Mouse (Mus musculus) CH12.LX (cell line): ENCODE data around the gene Mab21l1. TPM values are rescaled to one million over a fixed set of nuclear protein-coding genes. Genes with fewer than 3 reads are reported as not detected.

Experiments
- DNase-seq: peaks from one replicate; pipeline ENCODE4 v3.0.0-alpha.2; 2013; ENCODE audit errors: extremely low read depth
- H3K27ac ChIP-seq: 2 replicates; pipeline ENCODE4 v1.5.1; 2012; ENCODE audit warnings: low read depth, mild to moderate bottlenecking, control low read depth, moderate library complexity; ENCODE audit not compliant: insufficient read depth
- H3K27me3 ChIP-seq: replicated peaks from 2 replicates; pipeline ENCODE3; 2012; ENCODE audit warnings: inconsistent platforms
- H3K36me3 ChIP-seq, 2 experiments: replicated peaks in 1 of 2; 2 replicates each; pipeline versions ENCODE3 to v1.6.1; 2012; ENCODE audit warnings: inconsistent platforms in 1 of 2, low read length in 1 of 2, mild to moderate bottlenecking in 1 of 2, mixed read lengths in 1 of 2, moderate library complexity in 1 of 2; ENCODE audit not compliant: control insufficient read depth in 1 of 2, insufficient read depth in 1 of 2
- H3K4me1 ChIP-seq, 2 experiments: 2 replicates each; pipeline ENCODE4 v1.6.1; 2012; ENCODE audit warnings: inconsistent platforms in 1 of 2, moderate library complexity in 1 of 2; ENCODE audit not compliant: insufficient read depth in 2 of 2, control insufficient read depth in 1 of 2
- H3K4me2 ChIP-seq: 2 replicates; pipeline ENCODE4 v1.6.1; 2012; ENCODE audit warnings: low read depth, mild to moderate bottlenecking, control low read depth; ENCODE audit not compliant: poor library complexity, insufficient read depth, severe bottlenecking
- H3K4me3 ChIP-seq, 3 experiments: fragments of 150-350 bp in 1 of 3; sonication (generic) in 1 of 3; replicated peaks in 1 of 3; 2 replicates each; pipeline versions ENCODE3 to v1.5.1; 2011 to 2012; ENCODE audit warnings: low read depth in 2 of 3, low read length in 2 of 3, mild to moderate bottlenecking in 2 of 3, moderate library complexity in 2 of 3, control low read depth in 1 of 3, improper control_type of control experiment in 1 of 3, inconsistent platforms in 1 of 3, mixed read lengths in 1 of 3; ENCODE audit not compliant: poor library complexity in 1 of 3
- H3K79me2 ChIP-seq: replicated peaks from 2 replicates; pipeline ENCODE4 v1.6.1; 2012; ENCODE audit warnings: mild to moderate bottlenecking, moderate library complexity; ENCODE audit not compliant: control insufficient read depth, poor library complexity, insufficient read depth, severe bottlenecking; ENCODE audit errors: extremely low read depth
- H3K9ac ChIP-seq: 2 replicates; pipeline ENCODE4 v1.6.1; 2012; ENCODE audit warnings: low read depth, mild to moderate bottlenecking, control low read depth, moderate library complexity; ENCODE audit not compliant: insufficient read depth
- H3K9me3 ChIP-seq: replicated peaks from 2 replicates; pipeline ENCODE3; 2012; ENCODE audit warnings: low read length, inconsistent platforms, mixed read lengths
- CHD1 ChIP-seq: IDR thresholded peaks from 2 replicates; pipeline ENCODE4 v1.6.1; 2012; ENCODE audit warnings: low read depth, low read length, improper control_type of control experiment, inconsistent platforms
- CHD2 ChIP-seq: IDR thresholded peaks from 2 replicates; pipeline ENCODE4 v1.6.1; 2011; ENCODE audit warnings: low read length, improper control_type of control experiment
- E2F4 ChIP-seq: IDR thresholded peaks from 2 replicates; pipeline ENCODE4 v1.6.1; 2011; ENCODE audit warnings: low read depth, low read length, improper control_type of control experiment; ENCODE audit not compliant: insufficient replicate concordance
- EP300 ChIP-seq: IDR thresholded peaks from 2 replicates; pipeline ENCODE4 v1.6.1; 2011; ENCODE audit warnings: low read length, improper control_type of control experiment
- ETS1 ChIP-seq: conservative IDR thresholded peaks from 2 replicates; pipeline ENCODE4 v1.6.1; 2012; ENCODE audit warnings: low read depth, mild to moderate bottlenecking, inconsistent platforms, low read length, improper control_type of control experiment, moderate library complexity
- HCFC1 ChIP-seq: IDR thresholded peaks from 2 replicates; pipeline ENCODE4 v1.6.1; 2012; ENCODE audit warnings: low read depth, mild to moderate bottlenecking, inconsistent platforms, low read length, improper control_type of control experiment
- KAT2A ChIP-seq: IDR thresholded peaks from 2 replicates; pipeline ENCODE4 v1.6.1; 2012; ENCODE audit warnings: low read length, improper control_type of control experiment, inconsistent platforms; ENCODE audit not compliant: insufficient replicate concordance
- MAFK ChIP-seq: IDR thresholded peaks from 2 replicates; pipeline ENCODE4 v1.6.1; 2011; ENCODE audit warnings: low read length, improper control_type of control experiment; ENCODE audit not compliant: insufficient replicate concordance
- MAX ChIP-seq: IDR thresholded peaks from 2 replicates; pipeline ENCODE4 v1.6.1; 2011; ENCODE audit warnings: low read length, improper control_type of control experiment
- MAZ ChIP-seq: IDR thresholded peaks from 2 replicates; pipeline ENCODE4 v1.6.1; 2012; ENCODE audit warnings: low read depth, mild to moderate bottlenecking, inconsistent platforms, low read length, improper control_type of control experiment, moderate library complexity
- MEF2A ChIP-seq: IDR thresholded peaks from 2 replicates; pipeline ENCODE4 v1.6.1; 2014; ENCODE audit warnings: low read depth, mild to moderate bottlenecking, inconsistent platforms, low read length, improper control_type of control experiment, borderline replicate concordance
- NELFE ChIP-seq: IDR thresholded peaks from 2 replicates; pipeline ENCODE4 v1.6.1; 2011; ENCODE audit warnings: low read depth, low read length, improper control_type of control experiment
- NRF1 ChIP-seq: IDR thresholded peaks from 2 replicates; pipeline ENCODE4 v1.6.1; 2014; ENCODE audit warnings: low read depth, mild to moderate bottlenecking, inconsistent platforms, low read length, improper control_type of control experiment, moderate library complexity
- PAX5 ChIP-seq: IDR thresholded peaks from 2 replicates; pipeline ENCODE4 v1.6.1; 2012; ENCODE audit warnings: low read length, inconsistent platforms, mixed read lengths
- POLR2A ChIP-seq: IDR thresholded peaks from 2 replicates; pipeline ENCODE4 v1.6.1; 2011; ENCODE audit warnings: low read depth, mild to moderate bottlenecking, improper control_type of control experiment, low read length
- POLR2AphosphoS2 ChIP-seq: IDR thresholded peaks from 2 replicates; pipeline ENCODE4 v1.6.1; 2011; ENCODE audit warnings: low read depth, low read length, improper control_type of control experiment
- RAD21 ChIP-seq: IDR thresholded peaks from 2 replicates; pipeline ENCODE4 v1.6.1; 2011; ENCODE audit warnings: low read depth, mild to moderate bottlenecking, low read length, improper control_type of control experiment, moderate library complexity
- SIN3A ChIP-seq: IDR thresholded peaks from 2 replicates; pipeline ENCODE4 v1.6.1; 2012; ENCODE audit warnings: low read length, improper control_type of control experiment, inconsistent platforms
- TBP ChIP-seq: conservative IDR thresholded peaks from 2 replicates; pipeline ENCODE4 v1.6.1; 2011; ENCODE audit warnings: low read depth, low read length, improper control_type of control experiment
- TCF12 ChIP-seq: IDR thresholded peaks from 2 replicates; pipeline ENCODE4 v1.6.1; 2014; ENCODE audit warnings: low read depth, mild to moderate bottlenecking, inconsistent platforms, low read length, improper control_type of control experiment
- USF2 ChIP-seq: conservative IDR thresholded peaks from 2 replicates; pipeline ENCODE4 v1.6.1; 2011; ENCODE audit warnings: low read depth, low read length, improper control_type of control experiment
- ZMIZ1 ChIP-seq: IDR thresholded peaks from 2 replicates; pipeline ENCODE4 v1.6.1; 2012; ENCODE audit warnings: low read depth, mild to moderate bottlenecking, inconsistent platforms, low read length, improper control_type of control experiment
- ZNF384 ChIP-seq: IDR thresholded peaks from 2 replicates; pipeline ENCODE4 v1.6.1; 2012; ENCODE audit warnings: low read depth, low read length, improper control_type of control experiment, inconsistent platforms
- dilution Hi-C: fragments of 300-500 bp; cut with MboI; formaldehyde crosslinking; loops from 2 replicates; pipeline ENCODE4 v1.14.3; 2020; ENCODE audit warnings: low sequenced_read_pairs; ENCODE audit not compliant: extremely low pct_unique_long_range_greater_than_20kb, extremely low pct_ligation_motif_present
- in situ Hi-C: fragments of 300-500 bp; cut with MboI; formaldehyde crosslinking; loops from 3 replicates; pipeline ENCODE4 v1.14.3; 2019; ENCODE audit warnings: low sequenced_read_pairs, low pct_ligation_motif_present, low pct_unique_long_range_greater_than_20kb, mixed read lengths
- polyA plus RNA-seq: library from polyadenylated mRNA; unstranded; fragments of >175 nt; gene quantifications from 2 replicates; pipeline ENCODE4 v1.2.1, GENCODE M21; 2012; ENCODE audit warnings: low read depth; ENCODE audit not compliant: insufficient read length
- total RNA-seq, 2 experiments: library from RNA; depleted of rRNA; stranded (reverse); fragments of 300-350 nt in 1 of 2; fragments of >200 nt in 1 of 2; gene quantifications; 2 replicates each; pipeline ENCODE4 v1.2.3; 2012 to 2014

The Mab21l1 gene
- total and polyA plus RNA-seq, 3 experiments = not detected

DNA sequence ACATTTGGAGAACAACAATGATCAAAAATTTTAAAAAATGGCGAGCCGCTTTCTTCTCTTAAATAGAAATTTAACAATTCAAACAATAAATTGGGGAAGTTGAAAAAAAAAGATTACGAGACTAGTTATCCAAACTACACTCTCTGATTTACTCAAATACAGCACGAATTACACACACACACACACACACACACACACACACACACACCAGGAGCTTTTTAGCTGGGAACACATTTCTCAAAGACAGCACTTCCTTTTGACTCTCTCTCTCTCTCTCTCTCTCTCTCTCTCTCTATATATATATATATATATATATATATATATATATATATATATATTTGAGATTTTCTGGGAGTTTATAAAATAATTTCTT is 5.9 kb downstream of the Mab21l1 start:
- DNase-seq = no peak
- no peaks in the 10 kb centered on the region for H3K27me3 ChIP-seq
- TF ChIP-seq CHD1 (no peak), ZMIZ1 (no peak), CHD2 (no peak), MAFK (no peak), PAX5 (no peak), POLR2A (no peak), HCFC1 (no peak), USF2 (no peak), ETS1 (no peak), MAX (no peak), TCF12 (no peak), MEF2A (no peak), NRF1 (no peak)
- TF ChIP-seq, all 38 proteins: peak for 0
- Histone ChIP-seq H3K27ac (no peak overlapping the region), H3K4me1 (no peaks in the 10 kb centered on the region), H3K9me3 (peaks cover 57% of the 10 kb centered on the region), H3K4me2 (no peak overlapping the region), H3K9ac (no peak overlapping the region), H3K36me3 (no peaks in the 10 kb centered on the region), H3K79me2 (no peaks in the 10 kb centered on the region), H3K4me3 (no peak overlapping the region)
- in situ Hi-C loops (no loop called here), dilution Hi-C loops (no loop called here)

DNA sequence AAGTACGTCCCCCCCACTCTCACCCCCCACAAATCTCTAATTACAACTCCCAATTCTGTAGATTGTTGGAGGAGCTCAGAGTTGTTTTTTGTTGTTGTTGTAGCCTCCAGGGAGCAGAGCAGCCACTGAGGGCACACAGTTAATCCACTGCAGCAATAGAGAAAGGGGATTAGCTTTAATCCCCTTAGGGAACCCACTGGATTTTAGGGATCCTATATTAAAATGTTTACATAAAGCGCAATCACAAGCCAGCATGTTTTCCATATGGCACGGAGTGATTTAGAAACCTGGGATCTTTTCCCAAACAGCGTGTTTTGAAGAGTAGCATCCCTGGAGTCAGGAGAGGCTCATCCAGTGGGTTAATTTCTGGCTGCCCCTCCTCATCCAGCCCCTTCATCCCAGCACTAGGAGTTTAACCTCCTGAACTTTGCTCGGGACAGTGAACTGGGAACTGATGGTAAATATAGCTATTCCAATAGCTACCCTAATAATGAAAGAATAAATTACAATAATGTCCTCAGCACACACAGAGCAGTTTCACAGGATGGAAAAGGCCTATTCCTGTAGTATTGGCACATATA is 6.4 kb downstream of the Mab21l1 start:
- Histone ChIP-seq H3K36me3 (no peaks in the 10 kb centered on the region), H3K4me3 (no peak overlapping the region), H3K4me1 (no peaks in the 10 kb centered on the region), H3K9ac (no peak overlapping the region), H3K4me2 (no peak overlapping the region), H3K79me2 (no peaks in the 10 kb centered on the region), H3K27ac (no peak overlapping the region), H3K27me3 (no peaks in the 10 kb centered on the region), H3K9me3 (peaks cover 57% of the 10 kb centered on the region)
- dilution Hi-C loops (no loop called here), in situ Hi-C loops (no loop called here)
- DNase-seq = no peak
- TF ChIP-seq TBP (no peak), MEF2A (no peak), NELFE (no peak), NRF1 (no peak), EP300 (no peak), ZMIZ1 (no peak), MAZ (no peak), RAD21 (no peak), E2F4 (no peak), ZNF384 (no peak), KAT2A (no peak), POLR2A (no peak), PAX5 (no peak), POLR2AphosphoS2 (no peak), SIN3A (no peak), CHD2 (no peak)
